Mouse (Mus musculus): ENCODE measurements around the gene Gcnt3. TPM values are rescaled to one million over a fixed set of nuclear protein-coding genes. Genes with fewer than 3 reads are reported as not detected.
"Not testable (repeated sequence)": the region's sequence is repeated elsewhere in the genome, so short reads cannot be mapped to it uniquely, and the experiment has no call there.

The Gcnt3 gene
- polyA plus RNA-seq, 1 experiment from 2014 or later, result not detected

DNA sequence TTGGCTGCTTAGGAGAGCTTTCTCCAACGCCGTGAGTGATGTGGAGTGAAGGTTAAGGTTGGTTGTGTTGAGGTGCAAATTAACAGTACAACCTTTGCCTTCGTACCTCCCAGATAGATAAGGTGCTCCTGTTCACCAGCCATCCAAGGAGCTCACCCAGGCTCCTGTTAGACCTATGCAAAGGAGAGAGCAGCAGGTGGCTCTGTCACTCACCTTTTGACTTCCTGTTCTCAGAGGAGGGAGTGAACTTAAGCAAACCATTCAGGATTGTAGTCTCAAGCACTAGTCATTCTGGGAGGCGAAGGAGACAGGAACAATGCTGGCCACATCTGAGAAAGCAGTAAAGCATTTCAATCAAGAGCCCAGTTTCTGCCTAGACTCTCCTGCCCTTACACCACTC is 1.2 kb downstream of the Gcnt3 start:
- DNase-seq (ENCODE audit: low spot score, missing footprints), result no peak
- 81% methylated on average over 4 of the region's 4 CpGs for WGBS
- H3K27ac ChIP-seq (ENCODE audit: low read depth, low read length), result no peak overlapping the region
- no peak overlapping the region for H3K9ac ChIP-seq (ENCODE audit: low read length)
- no peak overlapping the region for H3K4me3 ChIP-seq (ENCODE audit: low read depth, low read length)
- no peaks in the 10 kb centered on the region for H3K9me3 ChIP-seq (ENCODE audit: control insufficient read depth, low read length)
- H3K36me3 ChIP-seq (ENCODE audit: control insufficient read depth, insufficient read depth, low read length), result no peaks in the 10 kb centered on the region
- no peak for ATAC-seq (ENCODE audit: low FRiP score)
- H3K27me3 ChIP-seq (ENCODE audit: control insufficient read depth, insufficient read depth, low read length), result no peaks in the 10 kb centered on the region
- H3K4me2 ChIP-seq, result no peak overlapping the region
- H3K4me1 ChIP-seq (ENCODE audit: control insufficient read depth, insufficient read depth, low read length), result no peaks in the 10 kb centered on the region

DNA sequence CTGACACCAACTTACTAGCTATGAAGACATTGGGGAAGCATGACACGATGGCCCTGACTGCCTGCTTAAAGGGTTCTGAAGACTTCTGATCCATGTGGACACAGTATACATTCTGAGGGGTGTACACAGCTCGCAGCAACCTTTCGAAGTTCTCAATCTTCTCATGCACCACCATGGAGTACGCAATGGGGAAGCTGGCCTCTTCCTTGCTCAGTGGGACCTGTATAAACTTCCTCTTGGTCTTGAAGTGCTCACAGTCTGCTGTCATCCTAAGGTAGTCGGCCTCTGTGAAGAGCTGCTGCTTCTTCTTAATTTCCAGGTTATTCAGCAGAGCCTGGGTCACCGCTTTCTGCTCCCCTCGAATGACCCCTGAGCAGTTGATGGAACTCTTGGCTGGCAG is 3.2 kb downstream of the Gcnt3 start:
- no peak overlapping the region for H3K4me2 ChIP-seq
- ATAC-seq (ENCODE audit: low FRiP score) (no peak), DNase-seq (ENCODE audit: low spot score, missing footprints) (no peak)
- WGBS, result 87% methylated on average over 7 of the region's 7 CpGs
- H3K27me3 ChIP-seq (ENCODE audit: control insufficient read depth, insufficient read depth, low read length), result no peaks in the 10 kb centered on the region
- no peaks in the 10 kb centered on the region for H3K36me3 ChIP-seq (ENCODE audit: control insufficient read depth, insufficient read depth, low read length)
- no peak overlapping the region for H3K9ac ChIP-seq (ENCODE audit: low read length)
- no peaks in the 10 kb centered on the region for H3K4me1 ChIP-seq (ENCODE audit: control insufficient read depth, insufficient read depth, low read length)
- no peak overlapping the region for H3K4me3 ChIP-seq (ENCODE audit: low read depth, low read length)
- no peaks in the 10 kb centered on the region for H3K9me3 ChIP-seq (ENCODE audit: control insufficient read depth, low read length)
- no peak overlapping the region for H3K27ac ChIP-seq (ENCODE audit: low read depth, low read length)

DNA sequence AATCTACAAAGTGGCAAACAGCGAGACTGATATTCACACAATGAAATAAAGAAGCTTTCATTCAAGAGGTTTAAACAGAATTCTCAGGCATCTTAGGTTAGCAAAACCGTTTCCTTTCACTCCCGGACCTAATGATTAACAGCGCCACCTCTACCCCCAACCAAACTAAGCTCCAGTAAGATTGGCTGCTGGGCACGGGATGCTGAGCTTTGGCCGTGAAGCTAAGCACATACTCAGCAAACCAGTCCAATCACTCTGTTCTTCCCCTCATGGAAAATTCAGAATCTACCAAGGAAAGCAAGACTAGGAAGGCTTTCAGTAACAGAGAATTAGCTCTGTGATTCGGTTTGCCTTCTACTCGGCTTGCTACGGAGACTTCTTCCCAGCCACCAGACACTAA is 4.8 kb downstream of the Gcnt3 start:
- Histone ChIP-seq H3K27me3 (ENCODE audit: control insufficient read depth, insufficient read depth, low read length) (no peaks in the 10 kb centered on the region), H3K9me3 (ENCODE audit: control insufficient read depth, low read length) (no peaks in the 10 kb centered on the region), H3K4me3 (ENCODE audit: low read depth, low read length) (no peak overlapping the region), H3K4me1 (ENCODE audit: control insufficient read depth, insufficient read depth, low read length) (no peaks in the 10 kb centered on the region), H3K9ac (ENCODE audit: low read length) (no peak overlapping the region), H3K27ac (ENCODE audit: low read depth, low read length) (no peak overlapping the region), H3K36me3 (ENCODE audit: control insufficient read depth, insufficient read depth, low read length) (no peaks in the 10 kb centered on the region), H3K4me2 (no peak overlapping the region)
- no peak for ATAC-seq (ENCODE audit: low FRiP score)
- 78% methylated on average over 9 of the region's 9 CpGs for WGBS
- DNase-seq (ENCODE audit: low spot score, missing footprints), result no peak

DNA sequence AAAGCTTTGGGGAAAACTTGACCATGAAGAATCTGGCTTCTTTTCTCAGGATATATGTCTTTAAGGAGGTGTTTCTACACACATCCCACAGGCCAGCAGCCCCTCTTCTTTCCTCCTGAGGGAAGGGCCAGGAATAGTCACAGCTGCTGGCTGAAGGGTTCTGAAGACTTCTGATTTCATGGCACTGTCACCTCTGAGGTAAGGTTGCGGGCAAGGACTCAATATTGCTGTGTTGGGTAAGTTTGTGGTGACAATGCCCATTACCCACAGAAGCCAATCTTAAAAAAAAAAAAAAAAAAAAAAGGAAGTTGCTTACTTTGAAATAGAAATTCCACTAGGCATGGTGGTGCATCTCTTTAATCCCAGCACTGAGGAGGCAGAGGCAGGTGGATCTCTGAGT is 5.7 kb downstream of the Gcnt3 start:
- Histone ChIP-seq H3K9ac (ENCODE audit: low read length) (no peak overlapping the region), H3K27ac (ENCODE audit: low read depth, low read length) (no peak overlapping the region), H3K4me1 (ENCODE audit: control insufficient read depth, insufficient read depth, low read length) (no peaks in the 10 kb centered on the region), H3K4me3 (ENCODE audit: low read depth, low read length) (no peak overlapping the region), H3K36me3 (ENCODE audit: control insufficient read depth, insufficient read depth, low read length) (no peaks in the 10 kb centered on the region), H3K9me3 (ENCODE audit: control insufficient read depth, low read length) (no peaks in the 10 kb centered on the region), H3K4me2 (no peak overlapping the region), H3K27me3 (ENCODE audit: control insufficient read depth, insufficient read depth, low read length) (no peaks in the 10 kb centered on the region)
- WGBS, result 81% methylated on average over 1 of the region's 1 CpGs
- no peak for ATAC-seq (ENCODE audit: low FRiP score)
- DNase-seq (ENCODE audit: low spot score, missing footprints), result no peak

DNA sequence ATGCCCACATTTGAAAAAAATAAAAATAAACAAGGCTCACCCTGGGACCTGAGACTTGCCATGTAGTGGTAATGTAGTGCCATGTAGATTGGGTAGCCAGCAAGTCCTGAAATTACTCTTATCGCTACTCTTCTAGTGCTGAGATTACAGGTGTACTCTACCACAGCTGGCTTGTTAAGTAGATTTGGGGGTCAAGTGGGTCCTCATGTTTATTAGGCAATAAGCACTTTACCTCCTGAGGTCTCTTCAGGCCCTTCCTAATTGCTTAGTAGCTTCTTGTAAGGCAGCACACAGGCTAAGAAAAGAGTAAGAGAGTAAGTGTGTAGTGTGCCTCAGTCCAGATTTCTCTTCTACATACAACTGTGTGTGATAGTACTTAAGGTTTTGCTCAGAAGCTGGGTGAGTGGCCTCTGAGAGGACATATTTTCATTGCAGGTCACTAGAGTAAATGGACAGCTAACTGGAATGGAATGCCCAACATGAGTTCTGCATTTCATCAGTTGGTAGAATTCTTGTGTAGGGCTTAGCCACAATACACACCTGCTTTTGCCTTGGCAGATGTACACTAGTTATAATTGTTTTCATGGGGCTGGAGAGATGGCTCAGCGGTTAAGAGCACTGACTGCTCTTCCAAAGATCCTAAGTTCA is 12.4 kb downstream of the Gcnt3 start:
- no peak overlapping the region for H3K4me3 ChIP-seq (ENCODE audit: low read depth, low read length)
- ATAC-seq (ENCODE audit: low FRiP score), result no peak
- H3K4me1 ChIP-seq (ENCODE audit: control insufficient read depth, insufficient read depth, low read length), result no peaks in the 10 kb centered on the region
- no peak overlapping the region for H3K27ac ChIP-seq (ENCODE audit: low read depth, low read length)
- no peaks in the 10 kb centered on the region for H3K27me3 ChIP-seq (ENCODE audit: control insufficient read depth, insufficient read depth, low read length)
- DNase-seq (ENCODE audit: low spot score, missing footprints), result no peak
- no peaks in the 10 kb centered on the region for H3K36me3 ChIP-seq (ENCODE audit: control insufficient read depth, insufficient read depth, low read length)
- 84% methylated on average over 2 of the region's 2 CpGs for WGBS
- H3K9me3 ChIP-seq (ENCODE audit: control insufficient read depth, low read length), result no peaks in the 10 kb centered on the region
- no peak overlapping the region for H3K9ac ChIP-seq (ENCODE audit: low read length)
- H3K4me2 ChIP-seq, result no peak overlapping the region

DNA sequence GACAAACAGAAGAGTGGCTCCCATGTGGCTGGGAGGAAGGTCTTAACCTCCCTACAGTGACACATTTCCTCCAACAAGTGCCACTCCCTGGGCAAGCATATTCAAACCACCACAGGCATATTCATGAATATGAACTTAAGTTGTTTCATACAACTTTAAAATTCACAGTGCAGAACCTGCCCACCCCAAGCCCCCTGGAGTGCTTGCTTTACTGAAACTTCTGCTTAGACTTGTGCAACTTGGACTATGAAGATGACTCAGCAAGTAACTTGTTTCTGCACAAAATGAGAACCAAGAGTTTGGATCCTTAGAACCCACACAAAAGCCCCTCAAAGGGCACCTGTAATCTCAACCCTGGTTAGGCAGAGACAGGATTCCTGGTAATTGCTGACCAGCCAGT is 13.2 kb downstream of the Gcnt3 start:
- no peaks in the 10 kb centered on the region for H3K27me3 ChIP-seq (ENCODE audit: control insufficient read depth, insufficient read depth, low read length)
- ATAC-seq (ENCODE audit: low FRiP score), result no peak
- no peak overlapping the region for H3K4me2 ChIP-seq
- no peak for DNase-seq (ENCODE audit: low spot score, missing footprints)
- H3K4me1 ChIP-seq (ENCODE audit: control insufficient read depth, insufficient read depth, low read length), result no peaks in the 10 kb centered on the region
- no peak overlapping the region for H3K4me3 ChIP-seq (ENCODE audit: low read depth, low read length)
- no peaks in the 10 kb centered on the region for H3K9me3 ChIP-seq (ENCODE audit: control insufficient read depth, low read length)
- peaks cover 4% of the 10 kb centered on the region; the same call in 1 of the 2 replicates for H3K36me3 ChIP-seq (ENCODE audit: control insufficient read depth, insufficient read depth, low read length)
- H3K27ac ChIP-seq (ENCODE audit: low read depth, low read length), result no peak overlapping the region
- H3K9ac ChIP-seq (ENCODE audit: low read length), result no peak overlapping the region

DNA sequence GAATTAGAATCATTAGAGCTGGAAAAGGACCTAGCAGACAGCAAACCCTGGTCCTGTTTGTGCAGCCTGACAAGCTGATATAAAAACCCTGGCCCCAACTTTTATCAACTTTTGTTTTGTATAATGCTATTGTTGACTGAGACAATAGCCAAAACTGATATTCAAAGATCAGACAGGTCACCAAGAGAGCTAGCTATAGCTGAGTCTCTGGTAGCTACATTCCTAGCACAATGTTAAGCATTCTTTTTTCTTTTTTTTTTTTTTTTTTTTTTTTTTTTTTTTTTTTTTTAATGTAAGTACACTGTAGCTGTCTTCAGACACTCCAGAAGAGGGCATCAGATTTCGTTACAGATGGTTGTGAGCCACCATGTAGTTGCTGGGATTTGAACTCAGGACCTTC is 14.3 kb downstream of the Gcnt3 start:
- not testable (repeated sequence) for ATAC-seq (ENCODE audit: low FRiP score)
- 73% methylated on average over 1 of the region's 1 CpGs for WGBS

DNA sequence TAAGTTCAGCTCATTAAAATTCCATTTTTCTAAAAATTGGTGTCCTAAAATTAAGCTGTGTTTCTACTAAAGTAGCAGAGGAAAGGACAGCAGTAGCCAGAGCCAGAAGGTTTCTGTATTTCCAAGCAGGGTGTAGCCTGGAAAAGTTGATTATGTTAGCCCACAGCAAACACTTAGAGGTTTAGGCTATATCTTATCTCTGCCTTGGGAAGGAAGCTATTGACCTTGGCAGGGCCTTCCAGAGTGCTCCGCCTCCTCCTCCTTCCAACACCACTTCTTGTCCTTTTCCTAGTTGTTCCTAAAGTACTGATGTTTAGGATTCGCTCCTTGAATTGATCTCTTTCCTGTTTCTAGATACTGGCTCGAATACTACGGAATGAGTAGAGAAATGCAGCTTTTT is 15.8 kb downstream of the Gcnt3 start:
- ATAC-seq (ENCODE audit: low FRiP score), result no peak
- peaks cover 4% of the 10 kb centered on the region; the same call in 1 of the 2 replicates for H3K36me3 ChIP-seq (ENCODE audit: control insufficient read depth, insufficient read depth, low read length)
- H3K4me1 ChIP-seq (ENCODE audit: control insufficient read depth, insufficient read depth, low read length), result no peaks in the 10 kb centered on the region
- H3K4me2 ChIP-seq, result no peak overlapping the region
- H3K27me3 ChIP-seq (ENCODE audit: control insufficient read depth, insufficient read depth, low read length), result no peaks in the 10 kb centered on the region
- no peak for DNase-seq (ENCODE audit: low spot score, missing footprints)
- no peak overlapping the region for H3K27ac ChIP-seq (ENCODE audit: low read depth, low read length)
- H3K4me3 ChIP-seq (ENCODE audit: low read depth, low read length), result no peak overlapping the region
- no peaks in the 10 kb centered on the region for H3K9me3 ChIP-seq (ENCODE audit: control insufficient read depth, low read length)
- 95% methylated on average over 4 of the region's 4 CpGs for WGBS
- H3K9ac ChIP-seq (ENCODE audit: low read length), result no peak overlapping the region

More for the DNA sequence above, 14.3 kb downstream of the Gcnt3 start:
- H3K4me2 ChIP-seq; H3K4me3 ChIP-seq (ENCODE audit: low read depth, low read length); H3K4me1 ChIP-seq (ENCODE audit: control insufficient read depth, insufficient read depth, low read length); H3K27me3 ChIP-seq (ENCODE audit: control insufficient read depth, insufficient read depth, low read length); H3K36me3 ChIP-seq (ENCODE audit: control insufficient read depth, insufficient read depth, low read length); H3K27ac ChIP-seq (ENCODE audit: low read depth, low read length); DNase-seq (ENCODE audit: low spot score, missing footprints); H3K9ac ChIP-seq (ENCODE audit: low read length); H3K9me3 ChIP-seq (ENCODE audit: control insufficient read depth, low read length): not testable (repeated sequence)

DNA sequence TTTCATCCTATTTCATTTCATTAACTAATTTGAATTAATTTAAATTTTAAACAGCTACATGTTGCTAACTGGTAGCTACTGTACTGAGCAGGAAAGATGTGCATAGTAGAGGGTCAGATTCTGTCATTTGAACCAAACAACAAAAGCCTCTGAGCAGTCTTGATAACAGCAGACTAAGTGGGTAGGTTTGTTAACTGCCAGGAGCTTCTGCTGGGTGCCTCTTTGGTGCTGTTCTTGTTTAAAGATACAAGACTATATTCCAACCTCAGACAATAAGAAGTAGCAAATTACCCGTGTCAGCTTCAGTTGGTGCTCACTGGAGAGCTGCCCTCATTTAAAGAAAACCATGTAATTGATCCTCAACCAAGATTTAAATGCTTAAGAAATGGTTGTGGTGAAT is 16.3 kb downstream of the Gcnt3 start:
- H3K4me2 ChIP-seq, result no peak overlapping the region
- H3K9me3 ChIP-seq (ENCODE audit: control insufficient read depth, low read length), result no peaks in the 10 kb centered on the region
- no peak overlapping the region for H3K27ac ChIP-seq (ENCODE audit: low read depth, low read length)
- no peak overlapping the region for H3K4me3 ChIP-seq (ENCODE audit: low read depth, low read length)
- ATAC-seq (ENCODE audit: low FRiP score) (no peak), DNase-seq (ENCODE audit: low spot score, missing footprints) (no peak)
- H3K4me1 ChIP-seq (ENCODE audit: control insufficient read depth, insufficient read depth, low read length), result no peaks in the 10 kb centered on the region
- no peaks in the 10 kb centered on the region for H3K27me3 ChIP-seq (ENCODE audit: control insufficient read depth, insufficient read depth, low read length)
- WGBS, result 83% methylated on average over 1 of the region's 1 CpGs
- H3K36me3 ChIP-seq (ENCODE audit: control insufficient read depth, insufficient read depth, low read length), result peaks cover 4% of the 10 kb centered on the region; the same call in 1 of the 2 replicates
- no peak overlapping the region for H3K9ac ChIP-seq (ENCODE audit: low read length)
